Mouse (Mus musculus) kidney, postnatal 10 days (tissue): ENCODE results near the gene Prss23.

Experiments used
- DNase-seq: peaks from one replicate; pipeline ENCODE4 v3.0.0; 2021; ENCODE audit warnings: mixed read lengths

The Prss23 gene

GRCm38 (mm10) chr7:89499516-89500307, 27.3 kb downstream of the Prss23 start:
- DNase-seq: peak; percentile 79

GRCm38 (mm10) chr7:89483769-89484568, 43.0 kb downstream of the Prss23 start:
- DNase-seq: no peak

- DNase-seq: peak; percentile 37
Observed at GRCm38 (mm10) chr7:89481723-89482122, 45.3 kb downstream of the Prss23 start.

GRCm38 (mm10) chr7:89478490-89478889, 48.5 kb downstream of the Prss23 start:
- peak; percentile 50 for DNase-seq

- peak; percentile 40 for DNase-seq
Observed at GRCm38 (mm10) chr7:89477294-89477999, 49.5 kb downstream of the Prss23 start.

GRCm38 (mm10) chr7:89473442-89473841, 53.5 kb downstream of the Prss23 start:
- DNase-seq: peak; percentile 62

GRCm38 (mm10) chr7:89463775-89464592, 63.0 kb downstream of the Prss23 start:
- DNase-seq: no peak

GRCm38 (mm10) chr7:89463246-89463645, 63.7 kb downstream of the Prss23 start:
- DNase-seq: peak; percentile 11

- no peak for DNase-seq
Observed at GRCm38 (mm10) chr7:89462646-89463207, 64.3 kb downstream of the Prss23 start.

GRCm38 (mm10) chr7:89461351-89461750, 65.6 kb downstream of the Prss23 start:
- no peak for DNase-seq

GRCm38 (mm10) chr7:89460911-89461310, 66.1 kb downstream of the Prss23 start:
- no peak for DNase-seq

- DNase-seq: no peak
Observed at GRCm38 (mm10) chr7:89459691-89460090, 67.3 kb downstream of the Prss23 start.
